Mouse (Mus musculus): ENCODE measurements around the gene Rpl37.

- TF ChIP-seq CTCF (IDR thresholded peaks at IDR 0.05; ENCODE audit: low read depth): peak; percentile 67
- TF ChIP-seq EP300 (optimal IDR thresholded peaks at IDR 0.05): no peak
These were observed 10.2 kb upstream of the Rpl37 start for GRCm38 (mm10) chr15:5106293-5106692.

Data from stomach, postnatal 0 days (tissue).